Mouse (Mus musculus): ENCODE results near the gene Olfr1324.

DNA sequence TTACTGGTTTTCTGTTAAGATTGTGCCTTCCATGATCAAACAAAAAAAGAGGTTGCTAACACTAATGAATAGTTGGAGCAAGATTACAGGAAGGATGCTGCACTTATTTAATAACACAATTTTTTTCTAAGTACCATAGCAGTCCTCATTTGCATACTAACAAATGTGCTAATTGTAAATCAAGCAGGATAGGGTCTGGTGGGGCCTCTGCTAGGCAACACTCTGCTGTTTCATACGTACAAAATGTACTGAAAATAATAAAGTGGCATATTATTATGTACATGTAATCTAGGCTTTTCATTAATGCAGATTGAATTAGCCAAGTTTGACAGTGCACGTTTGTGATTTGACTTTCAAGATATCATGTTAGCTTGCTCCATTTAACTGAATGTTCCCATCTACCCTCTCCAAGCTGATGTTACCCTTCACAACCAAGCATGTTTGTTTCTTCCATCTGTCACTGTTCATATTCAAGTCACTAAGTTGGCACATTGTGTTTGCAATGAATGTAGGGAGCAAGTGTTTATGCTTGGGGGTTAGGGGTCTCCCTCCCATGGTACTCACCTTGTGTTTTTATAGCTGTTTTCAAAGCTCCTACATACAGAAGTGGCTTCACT lies 478 bp downstream of the Olfr1324 start:
- TF ChIP-seq CTCF (IDR thresholded peaks at IDR 0.05; ENCODE audit: borderline replicate concordance, insufficient read depth, low read length) (no peak), POLR2A (IDR thresholded peaks at IDR 0.05; ENCODE audit: low read depth, low read length) (no peak)
